Mouse (Mus musculus) adrenal gland, adult 18-20 months (tissue): ENCODE data around the gene Man1a2. TPM values are rescaled to one million over a fixed set of nuclear protein-coding genes. Genes with fewer than 3 reads are reported as not detected.

Experiments
- total RNA-seq, 2 experiments: library from RNA; stranded (reverse); gene quantifications; 1 replicate in 1 of 2; 2 replicates in 1 of 2; pipeline ENCODE4 v1.2.3; 2021

Gene Man1a2
- total RNA-seq, 2 experiments from 2014 or later = 81.8 to 117 TPM

Other genes with a start within 250 kb of the Man1a2 start
- 10 to 100 TPM in 1 of 2 experiments, 1 to 10 TPM in 1; 7.1 to 19.1 TPM for gene Tent5c, start 196.2 kb downstream of the Man1a2 start, total RNA-seq
- gene Vtcn1, start 140.0 kb upstream of the Man1a2 start, total RNA-seq = under 1 TPM; 0.20 to 0.26 TPM
- 1 to 10 TPM; 2.1 to 3.0 TPM for gene Trim45, start 236.7 kb upstream of the Man1a2 start, total RNA-seq